In the genomic region with DNA sequence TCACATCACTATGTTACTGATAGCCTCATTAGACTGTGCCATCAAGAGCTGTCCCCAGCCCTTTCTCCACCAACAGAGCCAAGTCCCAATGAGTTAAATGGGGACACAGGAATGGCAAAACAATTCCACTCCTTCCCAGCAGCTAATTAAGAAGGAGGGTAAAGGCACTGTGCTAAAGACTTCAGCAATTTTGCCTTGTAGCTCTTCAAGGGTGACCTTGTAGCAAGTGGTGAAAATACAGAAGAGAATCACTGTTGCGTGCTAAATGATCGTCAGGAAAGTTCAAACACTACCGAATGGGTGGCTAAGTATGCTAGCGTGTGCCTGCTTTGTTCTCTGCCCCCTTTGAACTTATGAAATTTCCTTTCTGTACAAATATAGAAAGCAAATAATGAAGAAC, we compare ENCODE assay signal across 17 mouse cellular contexts.
"Had no signal": no experiment of that assay in that cellular context is flagged by ENCODE, and none has a peak within 500 bp of the region (broad histone marks: within the 10 kb centered on the region; RNA-seq: fewer than 3 reads in every experiment).

No protein-coding gene starts in this region.

- H3K9ac ChIP-seq: lung, embryonic 14.5 days; midbrain, embryonic 12.5 days; midbrain, embryonic 15.5 days; neural tube, embryonic 13.5 days; neural tube, embryonic 15.5 days had no signal

- H3K4me1 ChIP-seq: midbrain, embryonic 10.5 days; midbrain, embryonic 12.5 days; midbrain, embryonic 15.5 days; neural tube, embryonic 13.5 days; neural tube, embryonic 15.5 days had no signal

- H3K9me3 ChIP-seq: midbrain, embryonic 10.5 days; midbrain, embryonic 12.5 days; midbrain, embryonic 15.5 days; neural tube, embryonic 13.5 days; neural tube, embryonic 15.5 days had no signal

- H3K36me3 ChIP-seq: midbrain, embryonic 10.5 days; midbrain, embryonic 12.5 days; midbrain, embryonic 15.5 days; neural tube, embryonic 13.5 days; neural tube, embryonic 15.5 days had no signal

- DNase-seq: lung, adult 18-20 months; lung, embryonic 14.5 days; lung, postnatal 10 days; lung, postnatal 4 days; retina, postnatal 1 day; right cerebral cortex, adult 18-20 months; right cerebral cortex, postnatal 25 days; spleen, adult 18-20 months; thymus, adult 18-20 months; thymus, postnatal 14 days; thymus, postnatal 36 days had no signal

- ATAC-seq: midbrain, embryonic 15.5 days had no signal

- H3K4me2 ChIP-seq: lung, embryonic 14.5 days; midbrain, embryonic 12.5 days; midbrain, embryonic 15.5 days; neural tube, embryonic 13.5 days; neural tube, embryonic 15.5 days had no signal

- H3K4me3 ChIP-seq: midbrain, embryonic 10.5 days; midbrain, embryonic 12.5 days; midbrain, embryonic 15.5 days; myocyte; neural tube, embryonic 13.5 days; neural tube, embryonic 15.5 days had no signal

- H3K27ac ChIP-seq: midbrain, embryonic 10.5 days; midbrain, embryonic 12.5 days; midbrain, embryonic 15.5 days; neural tube, embryonic 13.5 days; neural tube, embryonic 15.5 days had no signal

- H3K27me3 ChIP-seq: midbrain, embryonic 12.5 days; midbrain, embryonic 15.5 days; neural tube, embryonic 13.5 days; neural tube, embryonic 15.5 days had no signal
